Mouse (Mus musculus) c-Kit-positive CD71-negative TER-119-negative erythroid progenitor cells, embryonic 14.5 days (primary cell): ENCODE data around the gene Nt5c3b.

ENCODE experiments used
- DNase-seq: peaks from one replicate; pipeline ENCODE4 v3.0.0-alpha.2; 2013; ENCODE audit warnings: low read depth

The Nt5c3b gene

DNA sequence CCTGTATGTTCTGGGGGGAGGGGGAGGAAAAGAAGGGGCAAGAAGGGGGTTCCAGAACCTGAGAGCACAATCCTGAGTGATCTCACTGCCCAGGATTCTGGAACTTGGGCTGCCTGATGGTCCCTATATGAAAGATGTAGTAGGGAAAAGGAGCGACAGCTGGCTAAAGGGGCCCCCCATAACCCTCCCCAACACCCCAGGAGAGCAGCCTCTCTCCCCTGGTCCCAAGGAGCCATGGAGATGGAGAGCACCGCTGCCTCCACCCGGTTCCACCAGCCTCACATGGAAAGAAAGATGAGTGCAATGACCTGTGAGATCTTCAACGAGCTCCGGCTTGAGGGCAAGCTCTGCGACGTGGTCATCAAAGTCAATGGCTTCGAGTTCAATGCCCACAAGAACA lies at the start of gene Nt5c3b, which contains the start of gene Klhl10:
Gene Nt5c3b (minus strand): TSS at position 12 of the 400 bp plus-strand sequence.
Gene Klhl10 (plus strand): TSS at position 121 of the 400 bp plus-strand sequence.
- DNase-seq, result no peak

DNA sequence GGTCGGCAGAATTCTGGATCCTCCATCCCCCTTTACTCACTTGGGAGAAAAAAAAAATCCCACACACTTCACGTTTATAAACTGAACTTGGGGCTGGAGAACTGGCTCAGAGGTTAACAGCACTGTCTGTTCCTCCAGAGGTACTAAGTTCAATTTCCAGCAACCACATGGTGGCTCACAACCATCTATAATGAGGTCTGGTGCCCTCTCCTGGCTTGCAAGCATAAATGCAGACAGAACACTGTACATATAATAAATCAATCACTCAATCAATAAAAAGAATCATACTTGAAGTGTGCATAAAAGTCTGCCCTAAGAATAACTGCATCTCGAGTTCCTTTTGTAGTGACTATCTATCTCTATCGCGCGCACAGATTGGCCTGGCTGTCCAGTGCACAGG lies 49.3 kb upstream of the Nt5c3b start:
- no peak for DNase-seq

DNA sequence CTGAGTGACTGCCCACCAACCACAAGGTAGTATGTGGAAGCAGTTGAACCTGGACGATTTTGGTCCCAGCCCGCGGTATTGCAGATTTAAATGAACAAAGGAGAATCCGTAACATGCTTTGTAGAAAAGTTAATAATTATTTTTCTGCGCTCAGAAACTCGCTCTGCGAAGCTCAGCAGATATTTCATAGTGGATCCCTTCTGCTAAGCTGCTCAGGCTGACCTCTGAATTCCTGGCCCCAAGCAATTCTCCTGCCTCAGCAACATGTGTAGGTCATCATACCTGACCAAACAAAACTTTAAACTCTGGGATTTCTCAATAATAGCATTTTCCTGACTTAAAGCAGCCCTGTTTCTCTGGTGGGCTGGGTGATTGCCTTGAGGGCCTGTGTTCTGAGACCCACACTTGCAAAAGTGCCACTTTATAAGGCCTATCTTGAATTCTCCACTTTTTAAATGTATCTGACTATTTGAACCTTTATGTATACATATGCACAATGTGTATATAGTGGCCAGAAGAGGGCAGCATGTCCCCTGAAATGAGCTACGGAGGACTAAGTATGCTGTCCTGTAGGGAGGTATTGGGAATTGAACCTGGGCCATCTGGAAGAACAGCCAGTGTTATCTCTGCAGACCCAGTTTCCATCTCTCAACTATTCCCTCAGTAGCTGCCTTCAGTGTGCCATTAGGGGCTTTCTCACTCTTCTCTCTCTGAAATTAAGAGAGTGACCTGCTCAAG lies 44.4 kb upstream of the Nt5c3b start:
- no peak for DNase-seq

DNA sequence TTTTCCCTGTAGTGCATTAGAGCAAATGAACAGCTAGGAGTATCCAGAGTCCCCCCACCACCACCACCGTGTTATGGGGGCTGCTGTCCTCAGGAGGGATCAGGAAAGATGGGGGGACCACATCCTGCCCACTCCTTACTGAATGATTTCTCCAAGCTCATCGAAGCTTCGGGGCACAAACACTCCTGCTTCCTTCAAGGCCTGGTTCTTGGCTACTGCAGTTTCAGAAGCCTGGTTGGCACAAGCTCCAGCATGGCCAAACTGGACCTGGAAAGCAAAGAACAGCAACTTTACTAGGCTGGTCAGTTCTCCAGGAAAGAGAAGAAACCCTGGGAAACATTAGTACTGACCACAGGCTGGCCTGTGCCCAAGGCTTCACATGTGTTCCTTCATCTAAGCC lies 42.9 kb upstream of the Nt5c3b start:
- no peak for DNase-seq

DNA sequence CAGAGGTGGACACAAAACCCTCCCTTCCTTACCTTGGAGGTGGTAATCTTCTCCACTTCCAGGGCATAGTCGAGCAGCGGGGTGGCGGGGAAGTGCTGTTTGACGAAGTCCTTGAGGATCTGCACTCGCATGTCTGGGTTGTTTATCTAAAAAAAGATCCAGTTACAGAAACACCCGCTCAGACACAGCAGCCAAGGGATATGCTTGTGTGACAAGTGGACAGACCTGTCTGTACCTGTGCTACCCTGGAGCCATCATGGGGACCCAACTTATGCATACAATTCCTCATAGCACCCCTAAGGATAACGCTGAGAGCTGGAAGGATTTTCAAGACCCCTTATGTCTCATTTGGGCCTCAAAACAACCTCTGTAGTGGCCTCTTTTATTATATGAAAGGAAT lies 37.5 kb upstream of the Nt5c3b start:
- no peak for DNase-seq

DNA sequence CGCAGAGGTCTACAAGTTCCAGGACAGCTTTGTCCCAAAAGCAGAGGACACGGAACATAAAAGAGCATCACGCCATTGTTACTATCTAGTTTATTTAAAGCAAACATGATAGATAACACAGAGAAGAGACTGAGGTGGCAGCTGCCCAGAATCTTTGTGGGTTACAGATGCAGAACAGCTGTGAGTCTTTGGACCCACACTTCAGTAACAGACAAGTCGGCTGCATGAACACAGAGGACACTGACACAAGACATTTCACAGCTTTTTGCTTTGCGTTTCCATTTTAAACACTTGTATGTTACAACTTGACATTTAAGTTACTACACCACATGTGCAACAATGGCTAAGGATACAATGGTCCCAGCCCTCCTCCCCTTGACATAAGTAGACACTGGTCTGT lies 34.7 kb upstream of the Nt5c3b start:
- no peak for DNase-seq

DNA sequence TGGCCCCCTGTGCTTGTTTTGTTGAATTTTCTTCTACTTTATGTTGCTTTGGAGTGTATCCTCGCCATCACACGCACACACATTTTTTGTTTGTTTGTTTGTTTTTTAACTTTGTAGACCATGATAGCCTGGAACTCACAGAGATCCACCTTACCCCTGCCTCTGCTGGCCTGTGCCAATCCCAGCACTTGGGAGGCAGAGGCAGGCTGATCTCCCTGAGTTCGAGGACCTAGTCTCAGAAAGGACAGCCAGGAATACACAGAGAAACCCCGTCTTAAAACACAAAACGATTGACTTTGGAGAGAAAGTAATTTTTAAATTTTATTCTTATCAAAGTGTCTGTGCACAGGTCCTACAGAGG lies 31.3 kb upstream of the Nt5c3b start:
- DNase-seq, result no peak

DNA sequence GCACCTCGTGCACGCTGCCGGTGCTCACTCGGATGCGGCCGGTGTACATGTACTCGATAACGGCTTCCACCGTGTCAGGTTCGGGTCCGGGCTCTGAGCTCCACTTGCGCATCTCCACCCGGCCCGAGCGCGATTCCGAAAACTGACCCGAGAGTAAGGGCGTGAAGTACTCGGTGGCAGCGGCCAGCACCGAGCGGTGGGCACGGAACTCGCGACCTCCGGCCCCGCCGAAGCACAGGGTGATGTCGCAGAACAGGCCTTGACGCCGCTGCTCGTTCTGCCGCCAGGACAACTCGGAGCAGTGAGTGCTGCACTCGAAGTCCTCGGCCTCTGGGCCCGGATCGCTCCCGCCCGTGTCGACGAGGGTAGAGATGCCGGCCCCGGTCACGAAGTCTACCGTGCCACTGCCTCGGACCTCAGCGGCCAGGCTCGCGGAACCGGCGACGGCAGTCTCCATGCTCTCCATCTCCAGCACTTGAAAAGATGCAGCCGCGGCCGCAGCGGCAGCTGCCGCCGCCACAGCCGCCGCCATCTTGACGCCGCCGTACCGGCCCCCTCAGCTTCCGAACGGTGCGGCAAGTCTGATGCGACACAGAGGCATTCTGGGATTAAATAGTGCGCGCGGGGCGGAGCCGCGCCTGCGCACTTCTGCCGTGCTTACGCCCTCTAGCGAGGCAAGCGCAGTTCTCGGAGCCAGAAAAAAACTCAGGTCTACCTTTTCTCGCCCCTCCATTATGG lies 30.8 kb upstream of the Nt5c3b start, which contains the start of gene Klhl11:
Gene Klhl11 (minus strand): TSS at position 545 of the 738 bp plus-strand sequence.
- peak; percentile 85 for DNase-seq

DNA sequence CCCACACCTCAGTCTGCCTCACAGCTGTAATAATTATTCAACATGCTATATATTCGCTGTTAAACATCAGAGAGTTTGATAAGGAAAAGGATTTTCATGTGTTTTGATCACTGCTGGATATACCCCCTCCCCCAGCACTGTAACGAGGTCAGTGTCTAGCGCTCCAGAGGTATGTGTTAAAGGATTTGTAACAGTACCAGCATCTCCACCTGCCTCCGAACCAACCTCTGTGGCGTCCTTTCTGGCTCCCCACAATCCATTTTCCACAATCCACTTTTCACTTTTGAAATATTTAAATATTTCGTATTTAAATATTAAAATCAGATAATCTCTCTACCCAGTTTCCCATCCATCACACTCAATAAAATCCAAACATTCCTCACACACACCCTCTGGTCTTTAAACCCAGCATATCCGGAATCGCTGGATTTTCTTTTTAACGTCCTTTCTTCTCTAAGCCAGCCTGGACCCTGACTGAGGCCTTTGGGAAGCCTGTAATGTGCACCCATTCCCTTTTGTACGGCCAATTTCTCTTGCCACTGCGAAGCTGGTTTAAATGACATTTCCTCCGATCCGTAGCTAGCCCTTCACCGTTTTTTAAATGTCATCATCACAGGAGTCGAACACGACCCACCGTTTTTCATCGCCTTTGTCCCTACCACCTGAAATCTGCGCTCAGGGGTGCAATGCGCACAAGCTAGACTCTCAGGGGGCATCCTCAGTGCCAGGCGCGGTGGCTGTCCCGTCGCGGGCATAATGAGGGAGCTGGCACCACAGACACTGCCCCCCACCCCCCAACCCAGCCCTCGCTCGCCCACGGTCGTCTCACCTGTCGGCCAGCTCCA lies 30.0 kb upstream of the Nt5c3b start:
- no peak for DNase-seq

DNA sequence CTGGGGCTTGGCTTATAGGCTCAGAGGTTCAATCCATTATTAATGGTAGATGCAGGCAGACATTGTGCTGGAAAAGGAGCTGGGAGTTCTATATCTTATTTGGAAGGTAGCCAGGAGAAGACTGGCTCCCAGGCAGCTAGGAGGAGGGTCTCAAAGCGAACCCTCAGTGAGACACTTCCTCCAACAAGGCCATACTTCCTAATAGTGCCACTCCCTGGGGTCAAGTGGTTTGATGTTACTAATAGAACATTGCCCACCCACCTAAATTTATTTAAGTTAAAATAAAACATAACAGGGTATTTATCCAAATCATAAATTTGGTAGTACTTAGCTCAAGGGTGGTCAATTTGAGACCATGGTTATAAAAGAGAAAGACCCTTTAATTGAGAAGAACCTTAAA lies 24.2 kb upstream of the Nt5c3b start:
- no peak for DNase-seq

DNA sequence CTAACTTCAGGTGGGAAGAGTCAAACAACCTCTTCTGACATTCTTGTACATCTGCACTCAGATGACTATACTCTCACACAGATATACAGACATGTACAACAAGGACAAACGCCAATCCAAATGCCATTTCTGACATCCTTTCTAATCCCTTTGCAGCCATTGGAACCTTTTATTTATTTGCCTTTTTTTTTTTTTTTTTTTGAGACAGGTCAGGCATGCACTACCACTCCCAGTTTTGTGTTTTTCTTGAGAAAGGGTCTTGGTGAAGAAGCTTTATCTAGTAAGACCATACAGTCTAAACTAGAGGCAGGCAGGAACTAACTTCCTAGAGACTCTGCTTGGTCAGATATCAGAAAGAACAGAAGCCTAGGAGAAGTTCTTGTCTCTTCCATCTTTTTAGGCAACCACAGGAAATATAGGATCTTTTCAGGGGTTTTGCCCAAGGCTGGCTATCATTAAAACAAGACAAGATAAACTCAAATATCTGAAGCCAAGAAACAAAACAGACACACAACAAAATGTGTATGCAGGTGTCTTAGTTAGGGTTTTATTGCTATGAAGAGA lies 23.7 kb upstream of the Nt5c3b start:
- no peak for DNase-seq

DNA sequence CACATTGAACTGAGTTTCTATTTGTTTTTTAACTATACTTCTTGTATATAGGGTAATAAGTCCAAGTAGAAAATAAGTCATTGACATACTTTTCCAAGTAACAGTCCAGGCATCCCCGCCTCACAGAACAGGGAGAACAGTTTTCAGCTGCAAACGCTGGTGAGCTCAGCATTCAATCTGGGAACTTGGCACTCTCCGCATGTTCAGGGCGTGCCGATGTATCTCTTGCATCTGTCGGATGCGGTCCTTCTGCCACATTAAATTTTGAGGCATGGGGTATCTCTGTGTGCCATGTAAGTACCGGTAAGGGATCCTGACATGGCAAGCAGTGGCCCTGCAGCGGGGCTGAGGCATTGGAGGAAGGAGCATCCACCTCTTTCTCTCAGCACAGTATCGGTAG lies 21.1 kb upstream of the Nt5c3b start:
- DNase-seq, result no peak

DNA sequence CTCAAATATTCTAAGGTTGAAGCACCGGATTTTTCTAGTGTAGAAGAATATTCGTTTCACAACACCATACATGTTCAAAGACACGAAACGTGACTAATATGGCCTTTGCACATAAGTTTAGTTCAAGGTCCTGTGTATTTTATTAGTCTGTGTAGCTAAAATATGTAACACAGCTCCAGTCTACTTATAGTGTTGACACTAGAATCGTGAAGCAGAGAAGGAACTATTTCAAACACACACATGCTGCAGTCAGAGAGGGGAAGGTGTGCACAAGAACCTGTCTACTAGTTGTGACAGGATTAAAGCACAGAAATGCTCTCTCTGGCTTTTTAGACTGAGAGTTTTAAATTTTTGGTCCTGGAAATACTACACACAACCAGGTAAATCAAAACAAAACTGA lies 16.1 kb upstream of the Nt5c3b start:
- DNase-seq, result no peak

DNA sequence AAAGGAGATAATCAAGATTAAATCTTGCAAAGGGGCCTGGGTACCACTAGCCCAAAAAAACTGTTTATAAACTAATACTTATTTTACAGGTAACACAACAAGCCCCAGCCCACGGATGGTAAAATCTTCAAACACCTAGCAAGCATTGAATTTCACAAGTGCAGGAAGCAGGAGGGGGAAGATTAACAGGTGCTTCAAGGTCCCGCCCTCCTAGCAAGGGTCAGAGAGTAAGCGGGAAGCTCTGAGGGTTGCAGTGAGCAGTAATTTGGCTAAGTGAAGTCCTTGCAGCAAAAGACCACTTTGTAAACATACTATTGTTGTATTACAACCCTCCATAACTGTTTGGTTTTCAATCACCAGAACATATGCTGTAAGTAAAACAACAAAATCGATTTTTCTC lies 15.6 kb upstream of the Nt5c3b start:
- no peak for DNase-seq

DNA sequence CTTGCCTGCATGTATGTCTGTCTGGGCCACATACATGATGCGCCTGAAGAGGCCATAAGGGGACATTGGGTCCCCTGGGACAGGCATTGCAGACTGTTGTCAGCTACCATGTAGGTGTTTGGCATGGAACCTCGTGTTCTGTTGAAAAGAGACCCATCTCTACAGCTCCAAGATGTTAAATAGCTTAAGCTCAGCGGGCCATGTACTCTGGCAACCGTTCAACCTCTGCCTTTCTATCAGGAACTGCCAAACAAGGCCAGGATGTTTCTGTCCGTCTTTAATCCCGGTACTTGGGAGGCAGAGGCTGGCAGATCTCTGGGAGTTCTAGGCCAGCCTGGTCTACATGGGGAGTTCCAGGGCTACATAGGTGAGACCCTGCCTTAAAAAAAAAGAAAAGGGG lies 1.0 kb upstream of the Nt5c3b start:
- no peak for DNase-seq

DNA sequence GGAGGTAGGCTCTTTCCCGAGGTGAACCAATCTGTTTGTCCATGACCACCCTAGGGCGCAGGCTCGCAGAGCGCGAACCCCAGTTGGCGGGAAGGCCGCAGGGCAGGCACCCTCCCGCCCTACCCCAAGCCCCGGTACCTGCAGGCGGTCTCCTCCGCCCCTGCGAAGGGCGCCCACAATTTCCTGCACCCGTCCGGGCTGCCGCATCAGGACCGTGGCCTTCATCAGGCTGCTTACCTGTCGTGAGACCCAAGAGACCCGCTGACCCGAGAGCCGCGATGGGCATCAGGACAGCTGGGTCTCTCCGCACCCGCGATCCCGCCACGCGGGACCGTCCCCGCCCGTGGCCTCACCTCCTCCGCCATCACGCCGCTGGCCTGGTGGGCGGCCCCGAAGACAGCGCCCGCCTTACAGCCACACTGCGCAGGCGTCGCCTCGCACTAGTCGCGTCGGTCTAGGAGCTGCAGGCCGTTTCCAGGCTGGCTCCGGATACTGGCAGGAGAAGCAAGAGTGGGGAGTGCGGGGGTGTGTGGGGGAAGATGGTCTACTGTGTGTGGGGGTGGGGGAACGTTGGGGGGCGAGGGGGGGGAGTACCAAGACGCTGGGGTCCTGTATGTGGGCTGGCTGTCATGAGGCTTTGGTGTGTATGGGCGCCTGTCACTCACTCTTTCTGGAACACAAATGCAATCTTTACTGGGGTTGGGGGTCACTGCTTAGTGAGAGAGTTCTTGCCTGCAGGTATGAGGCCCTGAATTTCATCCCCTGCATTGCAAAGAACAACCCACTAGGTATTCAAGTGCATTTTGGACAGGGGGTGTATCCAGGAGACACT lies 701 bp downstream of the Nt5c3b start:
- peak; percentile 56 for DNase-seq

DNA sequence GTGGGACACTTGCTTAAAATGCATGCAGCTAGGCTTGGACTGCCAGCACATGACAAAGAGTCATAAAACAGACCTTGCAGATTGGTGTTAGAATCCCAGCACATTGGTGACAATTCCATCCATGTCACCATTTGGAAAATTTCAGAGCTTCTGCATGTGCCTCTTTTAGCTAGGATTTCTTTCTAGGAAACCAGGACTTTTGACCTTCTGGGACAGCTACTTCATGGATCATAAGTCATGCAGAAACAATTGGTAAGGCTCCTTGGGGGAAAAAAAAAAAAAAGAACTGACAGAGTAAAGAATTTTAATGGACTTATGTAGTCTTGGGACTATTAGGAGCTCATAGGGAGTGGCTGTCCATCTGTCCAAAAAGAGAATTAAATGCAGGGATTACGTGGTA lies 3.7 kb downstream of the Nt5c3b start:
- DNase-seq, result no peak

DNA sequence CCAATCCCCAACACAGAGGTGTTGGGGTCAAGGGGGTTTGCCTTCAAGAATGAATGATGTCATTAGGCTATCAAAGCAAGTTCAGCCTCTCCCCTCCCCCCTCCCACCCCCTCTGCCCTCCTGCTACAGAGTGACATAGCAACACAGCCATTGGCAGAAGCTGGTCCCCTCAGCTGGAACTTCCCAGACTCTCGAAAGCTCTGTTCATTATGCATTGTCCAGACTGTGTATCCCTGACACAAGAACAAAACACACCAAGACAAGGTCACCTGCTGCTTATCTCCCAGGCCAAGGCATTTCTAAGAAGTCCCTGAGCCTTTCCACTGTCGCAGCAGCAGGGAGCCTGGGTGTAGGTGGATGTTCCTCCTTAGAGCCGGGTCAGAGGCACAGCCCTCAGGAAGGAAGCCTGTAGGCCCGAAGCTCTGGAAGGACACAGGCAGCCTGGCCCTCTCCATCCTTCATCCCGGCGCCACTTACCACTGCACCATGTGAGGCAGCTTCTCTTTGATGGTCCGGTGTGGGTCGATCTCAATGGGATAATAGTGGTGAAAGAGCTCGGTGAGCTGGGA lies 5.8 kb downstream of the Nt5c3b start:
- DNase-seq, result no peak

DNA sequence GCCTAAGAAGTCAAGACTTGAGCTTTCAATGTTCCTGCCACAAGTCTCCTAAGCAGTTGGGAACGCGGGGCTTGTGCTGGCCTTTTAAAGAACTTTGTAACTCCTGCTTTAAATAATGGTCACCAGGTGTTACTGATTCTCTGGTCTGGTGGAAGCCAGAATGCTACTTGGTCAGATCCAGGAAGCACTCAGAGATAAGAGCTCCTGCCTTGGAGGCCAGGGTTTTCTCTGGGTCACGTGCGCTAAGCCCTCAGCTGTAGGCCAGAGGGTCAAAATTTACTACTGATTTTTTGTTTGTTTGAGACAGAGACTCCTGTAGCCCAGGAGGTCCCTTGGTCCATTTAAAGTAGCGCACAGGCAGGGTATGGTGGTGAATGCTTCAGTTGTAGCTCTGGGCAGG lies 9.6 kb downstream of the Nt5c3b start:
- DNase-seq, result no peak

DNA sequence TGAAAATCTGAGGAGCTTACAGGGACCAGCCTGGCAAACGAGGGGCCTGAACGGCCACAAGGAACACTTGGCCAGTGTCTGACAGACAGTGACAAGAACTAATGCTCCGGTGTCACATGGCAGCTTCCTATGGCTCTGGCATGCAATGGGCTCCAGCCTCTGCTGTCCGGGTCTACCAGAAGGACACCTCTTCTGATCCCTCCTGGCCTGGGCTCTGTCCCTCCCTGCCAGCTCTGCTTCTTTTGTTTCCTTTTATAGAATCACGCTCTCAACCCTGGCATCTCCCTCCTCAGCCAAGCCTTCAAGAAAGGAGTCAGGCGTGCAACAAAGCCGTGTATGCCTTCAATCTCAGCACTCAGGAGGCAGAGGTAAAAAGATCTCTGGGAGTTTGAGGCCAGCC lies 11.6 kb downstream of the Nt5c3b start:
- DNase-seq, result no peak

DNA sequence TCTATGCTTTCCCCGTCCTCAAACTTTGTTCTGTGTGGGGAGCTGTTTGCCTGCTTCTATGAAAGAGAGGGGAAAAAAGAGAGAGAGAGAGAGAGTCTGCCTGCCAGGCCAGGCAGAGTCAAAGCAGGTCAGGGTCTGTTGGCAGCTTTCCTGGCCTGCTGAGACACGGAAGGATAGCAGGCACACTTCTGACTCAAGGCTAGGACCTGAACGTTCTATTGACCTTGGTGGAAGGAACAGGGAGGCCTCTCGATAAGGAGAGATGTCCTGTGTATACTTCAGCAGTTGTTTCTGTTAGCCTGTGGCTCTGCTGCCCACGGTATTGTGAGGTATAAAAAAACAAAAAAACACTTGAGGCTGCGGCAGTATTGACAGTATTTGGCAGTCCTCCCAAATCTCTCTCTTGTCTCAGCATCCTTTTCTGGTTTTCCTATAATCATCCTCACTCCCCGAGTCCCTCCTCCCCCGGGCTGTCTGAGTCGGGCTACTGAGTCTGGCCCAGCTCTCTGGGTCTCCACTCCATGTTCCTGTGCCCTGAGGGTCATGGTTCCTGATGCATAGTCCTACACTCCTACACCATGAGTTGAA lies 12.9 kb downstream of the Nt5c3b start:
- no peak for DNase-seq
